Mouse (Mus musculus): Measurements from ENCODE around the gene Il4ra.

DNA sequence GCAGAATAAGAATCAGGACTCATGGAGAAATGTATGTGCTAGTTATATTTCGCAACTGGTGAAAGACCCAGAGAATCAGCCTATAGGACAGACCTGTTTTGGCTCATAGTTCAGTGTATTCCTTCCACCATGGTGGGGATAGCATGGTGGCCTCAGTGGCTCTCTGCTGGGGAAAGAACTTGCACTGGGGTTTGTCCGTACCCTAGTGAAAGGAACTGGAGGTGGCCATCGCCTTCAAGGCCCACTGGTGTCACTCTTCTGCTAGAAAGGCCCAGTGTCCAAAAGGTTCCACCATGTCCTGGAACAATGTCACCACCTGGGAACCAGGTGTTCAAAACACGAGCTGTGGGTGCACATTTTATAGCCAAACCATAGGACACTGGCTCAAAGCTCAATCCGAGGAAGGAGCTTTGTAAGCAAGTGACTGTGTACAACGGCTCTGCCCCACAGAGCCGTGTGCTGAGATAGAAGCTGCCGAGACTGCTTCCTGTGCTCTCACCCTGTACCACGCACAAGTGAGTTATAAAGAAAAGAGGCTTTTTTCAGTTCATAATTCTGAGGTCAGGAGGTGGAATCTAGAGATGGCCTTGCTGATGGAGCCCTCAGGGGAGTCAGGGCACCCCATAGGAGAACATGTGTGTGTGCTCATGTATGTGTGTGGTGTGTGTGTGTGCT is 27.8 kb downstream of the Il4ra start:
- TF ChIP-seq CTCF (conservative IDR thresholded peaks at IDR 0.05 in 1 of 2, IDR thresholded peaks at IDR 0.05 in 1 of 2; ENCODE audit: low read depth in 2 of 2, low read length in 2 of 2) = no peak
- no peak for TF ChIP-seq MEF2A (IDR thresholded peaks at IDR 0.05; ENCODE audit: borderline replicate concordance, low read depth, low read length)
- no peak for TF ChIP-seq SMC3 (IDR thresholded peaks at IDR 0.05; ENCODE audit: low read depth, low read length)
- no peak for TF ChIP-seq ZKSCAN1 (IDR thresholded peaks at IDR 0.05; ENCODE audit: borderline replicate concordance, low read depth, low read length)
- no peak for TF ChIP-seq GABPA (IDR thresholded peaks at IDR 0.05; ENCODE audit: insufficient replicate concordance, low read depth, low read length)
- TF ChIP-seq MAFK (IDR thresholded peaks at IDR 0.05; ENCODE audit: insufficient replicate concordance, low read length) = no peak
- no peak for TF ChIP-seq ZC3H11A (IDR thresholded peaks at IDR 0.05; ENCODE audit: low read depth, low read length)
- no peak for TF ChIP-seq ETS1 (conservative IDR thresholded peaks at IDR 0.05; ENCODE audit: low read depth, low read length)
- no peak for TF ChIP-seq ZNF384 (IDR thresholded peaks at IDR 0.05; ENCODE audit: low read depth, low read length)
- TF ChIP-seq EP300 (IDR thresholded peaks at IDR 0.05; ENCODE audit: low read length) = no peak
- no peak for TF ChIP-seq POLR2A (IDR thresholded peaks at IDR 0.05; ENCODE audit: low read depth, low read length)
- no peak for TF ChIP-seq ZMIZ1 (IDR thresholded peaks at IDR 0.05; ENCODE audit: low read depth, low read length)
